Mouse (Mus musculus): Measurements from ENCODE around the gene Sipa1l1.

- TF ChIP-seq CTCF (IDR thresholded peaks at IDR 0.05; ENCODE audit: control insufficient read depth, insufficient read depth, insufficient read length) (no peak), USF1 (IDR thresholded peaks at IDR 0.05; ENCODE audit: low read depth) (no peak), MAX (IDR thresholded peaks at IDR 0.05) (no peak), MYOG (IDR thresholded peaks at IDR 0.05; ENCODE audit: control insufficient read depth, extremely low read depth, insufficient read length) (no peak), CEBPB (IDR thresholded peaks at IDR 0.05; ENCODE audit: low read depth) (no peak), MYOD1 (IDR thresholded peaks at IDR 0.05; ENCODE audit: control insufficient read depth, insufficient read length, low read depth) (no peak)
Measured at GRCm38 (mm10) chr12:82425853-82426252, 256.7 kb downstream of the Sipa1l1 start.
